Mouse (Mus musculus) left cerebral cortex, adult 18-20 months (tissue): ENCODE measurements at regions not wholly inside any gene's neighbourhood (a gene's known extent, or its start where the extent isn't known, plus 50 kb on each side); places are given as distances from the start of the nearest gene placed in this dataset.

Source experiments
- DNase-seq, 2 experiments: peaks; one replicate each; pipeline ENCODE4 v3.0.0; 2021 to 2022; ENCODE audit warnings: low spot score in 2 of 2, mixed read lengths in 1 of 2

DNA sequence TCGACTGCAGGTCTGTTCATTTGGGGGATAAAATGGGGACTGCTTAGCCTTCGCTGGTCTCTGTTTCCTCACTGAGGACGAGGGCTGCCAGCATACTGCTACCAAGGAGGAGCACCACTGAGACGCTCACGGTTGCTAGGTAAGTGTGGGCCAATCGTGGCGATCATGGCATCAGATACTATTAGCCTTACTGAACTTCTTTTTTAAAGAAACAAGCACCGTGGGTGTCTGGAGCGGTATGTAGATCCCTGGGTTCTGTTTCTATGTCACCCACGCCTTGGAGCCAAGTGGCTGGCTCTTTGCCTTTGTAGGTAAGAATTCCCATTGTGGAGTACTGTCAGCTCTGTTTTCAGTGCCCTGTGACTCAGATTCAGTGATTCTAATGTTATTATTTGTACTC lies 172.1 kb upstream of the Arid2 start:
- peak; percentile 12 to 16 for DNase-seq

DNA sequence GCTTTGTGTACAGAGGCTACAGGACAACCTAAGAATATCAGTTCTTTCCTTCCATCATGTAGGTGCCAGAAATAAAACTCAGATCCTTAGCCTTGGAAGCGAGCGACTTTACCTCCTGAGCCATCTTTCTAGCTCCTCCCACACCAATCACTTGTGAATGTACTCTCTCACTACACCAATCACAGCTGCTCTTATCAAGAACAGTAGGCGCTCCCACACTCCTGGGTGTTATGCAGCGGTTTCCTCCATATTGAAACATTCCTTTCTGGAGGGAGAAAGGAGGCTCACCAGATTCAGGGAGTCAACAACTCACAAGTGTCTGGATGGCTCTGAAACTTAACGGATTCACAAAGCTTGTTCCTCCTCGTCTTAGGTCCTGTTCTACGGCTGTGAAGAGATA lies 168.1 kb upstream of the Arid2 start:
- no peak for DNase-seq

DNA sequence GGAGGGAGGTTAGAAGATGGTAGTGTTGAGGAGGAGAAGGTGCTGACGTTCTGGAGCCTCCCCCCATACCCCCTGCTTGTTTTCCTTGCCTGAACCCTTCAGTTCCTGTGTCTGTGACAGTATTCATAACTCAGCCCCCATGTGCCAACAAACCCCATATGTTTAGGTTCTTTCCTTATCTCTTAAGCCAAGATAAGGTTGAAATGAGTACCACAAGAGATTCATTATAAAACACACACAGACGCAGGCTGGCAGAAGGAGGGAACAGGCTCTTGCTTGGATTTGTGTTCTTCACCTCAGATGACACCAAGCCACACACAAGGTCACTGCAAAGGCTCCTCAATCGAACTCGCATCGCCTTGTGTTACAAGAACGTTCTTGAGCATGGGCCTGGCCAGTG lies 162.9 kb upstream of the Arid2 start:
- DNase-seq, result no peak

DNA sequence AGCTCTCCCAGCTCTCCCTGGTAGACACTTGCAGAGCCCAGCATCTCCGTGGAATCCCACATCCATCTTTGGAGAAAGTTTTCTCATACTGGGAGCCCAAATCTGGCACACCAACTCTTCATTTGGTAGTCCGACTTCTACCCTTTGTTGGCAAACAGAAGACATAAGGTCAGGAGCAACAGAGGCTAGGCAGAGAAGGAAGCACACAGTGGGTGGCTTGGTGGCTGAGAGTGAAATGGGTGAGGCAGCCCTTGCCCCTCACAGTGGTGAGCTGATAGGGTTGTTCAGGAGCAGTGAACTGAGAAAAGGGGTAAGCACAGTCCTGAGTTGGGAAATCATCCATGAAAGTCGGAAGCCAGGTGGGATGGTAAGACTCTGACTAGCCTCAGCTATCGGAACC lies 157.6 kb upstream of the Arid2 start:
- no peak for DNase-seq

DNA sequence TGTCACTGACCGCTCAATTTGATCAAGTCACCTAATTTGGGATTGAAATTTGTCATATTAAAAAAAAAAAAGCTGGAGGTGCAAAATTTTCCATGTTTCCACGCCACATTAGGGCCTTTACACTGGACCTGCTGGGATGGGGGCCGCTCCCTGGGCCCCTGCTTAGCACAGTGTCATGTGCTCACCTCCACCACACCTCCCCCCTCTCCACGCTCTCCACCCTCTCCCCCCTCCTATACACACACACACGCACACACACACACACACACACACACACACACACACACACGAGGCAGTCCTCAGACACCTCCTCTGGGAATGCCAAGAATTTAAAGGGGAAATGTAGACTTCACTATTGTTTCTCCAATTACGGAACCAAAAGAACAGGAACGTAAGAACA lies 156.8 kb upstream of the Arid2 start:
- DNase-seq, result no peak

DNA sequence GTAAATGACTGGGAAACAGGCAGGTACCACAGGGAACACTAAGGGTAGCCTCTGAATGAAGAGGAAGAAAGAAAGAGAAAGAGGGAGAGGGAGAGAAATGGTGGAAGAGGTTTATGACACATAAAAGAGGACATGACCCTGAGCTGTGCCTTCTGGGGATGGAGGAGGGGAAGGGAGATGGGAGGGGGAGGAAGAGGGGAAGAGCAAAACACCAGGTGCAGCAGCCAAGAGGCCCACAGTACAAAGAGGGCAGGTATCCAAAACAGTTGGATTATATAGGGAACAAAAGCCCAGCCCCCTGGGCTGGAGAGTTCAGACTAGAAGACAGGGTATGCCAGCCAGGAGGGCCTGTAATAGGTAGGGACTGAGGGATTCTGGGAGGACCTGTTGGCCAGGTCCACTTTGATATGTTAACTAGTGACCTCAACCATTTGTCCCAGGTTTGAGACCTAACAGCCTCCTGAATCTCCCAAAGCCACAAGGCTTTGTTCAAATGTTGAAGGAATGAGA lies 155.7 kb upstream of the Arid2 start:
- no peak for DNase-seq

DNA sequence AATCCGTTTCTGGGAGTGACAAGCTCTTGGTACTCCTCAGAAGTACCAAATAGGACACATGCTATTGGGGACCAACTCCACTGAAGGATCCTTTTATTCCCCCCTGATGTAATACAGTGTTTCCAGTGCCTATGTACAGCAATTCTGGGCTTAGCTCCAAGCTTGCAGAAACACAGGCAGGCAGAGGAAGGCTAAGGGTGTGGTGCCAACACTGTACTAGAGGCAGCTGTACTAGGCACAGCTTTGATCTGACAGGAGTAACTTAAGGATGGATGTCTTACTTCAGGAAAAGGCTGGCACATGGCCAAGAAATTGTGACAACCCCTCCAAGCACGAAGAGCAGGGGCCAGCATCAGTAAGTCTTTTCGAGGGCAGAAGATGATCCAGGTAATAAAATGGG lies 154.7 kb upstream of the Arid2 start:
- DNase-seq, result peak in 1 of 2 experiments; percentile 4

DNA sequence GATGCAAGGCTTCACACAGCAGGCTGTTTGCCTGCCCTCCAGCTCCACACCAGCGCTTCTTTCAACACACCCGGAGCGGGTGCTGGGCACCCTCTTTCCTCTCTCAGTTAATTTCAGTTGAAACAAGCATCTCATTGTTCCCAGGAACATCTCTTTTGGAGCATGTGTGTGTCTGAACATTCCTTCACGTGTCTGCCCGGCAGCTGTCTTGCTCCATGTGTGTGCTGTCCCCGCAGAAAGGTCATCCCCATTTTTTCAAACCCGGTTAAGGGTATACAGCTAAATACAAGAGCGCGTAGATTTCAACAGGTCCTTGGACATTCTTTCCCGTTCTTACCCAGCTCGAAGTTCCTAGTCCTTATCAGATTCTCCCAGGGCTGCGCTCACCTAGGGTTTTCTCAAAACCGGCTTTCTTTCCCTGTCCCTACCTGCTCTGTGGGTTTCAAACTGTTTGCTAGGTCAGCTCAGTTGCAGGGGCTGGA lies 152.0 kb upstream of the Arid2 start:
- no peak for DNase-seq

DNA sequence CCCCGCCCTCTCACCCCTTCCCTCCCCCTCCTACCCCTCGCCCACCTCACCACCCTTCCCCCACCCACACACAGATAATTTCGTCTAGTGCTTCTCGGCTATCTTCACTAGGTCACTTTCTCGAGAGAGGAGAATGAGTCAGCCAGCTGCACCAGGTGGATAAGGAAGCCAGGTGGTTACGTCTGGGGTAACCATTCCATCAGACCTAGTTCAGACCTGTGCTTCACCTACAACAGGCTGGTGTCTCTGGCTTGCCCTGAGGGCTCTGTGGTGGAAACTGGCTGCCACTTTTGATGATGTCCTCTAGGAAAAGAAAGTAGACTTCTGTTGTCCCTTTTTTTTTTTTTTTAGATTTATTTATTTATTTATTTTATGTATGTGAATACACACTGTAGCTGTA lies 151.5 kb upstream of the Arid2 start:
- DNase-seq, result no peak

DNA sequence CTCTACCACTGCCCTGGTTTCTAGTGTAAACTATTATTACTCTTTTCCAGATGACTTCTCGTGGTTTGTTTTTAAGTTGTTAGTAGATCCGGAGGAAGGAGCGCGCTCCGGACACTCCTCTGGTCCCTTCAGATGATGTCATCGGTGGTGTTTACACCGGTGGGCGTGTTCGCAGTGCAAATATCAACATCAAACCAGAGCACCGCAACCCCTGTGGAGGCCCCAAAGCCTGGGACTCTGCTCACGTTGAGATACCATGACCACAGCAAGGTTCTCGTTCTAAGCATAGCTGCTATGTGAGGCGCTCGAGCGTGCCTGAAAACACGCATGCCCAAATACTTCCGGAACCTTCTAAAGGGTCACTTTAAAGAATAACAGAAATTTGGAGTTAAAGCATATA lies 149.8 kb upstream of the Arid2 start:
- no peak for DNase-seq

DNA sequence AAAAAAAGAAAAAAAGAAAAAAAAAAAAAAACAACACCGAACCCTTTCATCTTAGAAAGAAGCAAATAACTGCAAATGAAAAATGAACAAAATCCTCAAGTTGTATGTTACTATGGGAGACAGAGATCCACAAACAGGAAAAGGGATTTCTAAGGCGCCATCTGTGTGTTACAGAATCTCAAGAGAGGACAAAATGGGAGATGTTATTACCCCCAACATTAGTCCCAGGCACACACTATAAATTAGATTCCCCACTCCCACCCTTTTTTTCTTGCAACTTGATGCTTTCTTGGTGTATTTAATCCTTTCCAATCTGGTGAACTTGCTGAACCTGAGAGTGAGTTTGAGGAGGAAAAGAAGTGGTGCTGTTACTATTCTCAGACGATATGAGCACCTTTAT lies 149.4 kb upstream of the Arid2 start:
- no peak for DNase-seq

DNA sequence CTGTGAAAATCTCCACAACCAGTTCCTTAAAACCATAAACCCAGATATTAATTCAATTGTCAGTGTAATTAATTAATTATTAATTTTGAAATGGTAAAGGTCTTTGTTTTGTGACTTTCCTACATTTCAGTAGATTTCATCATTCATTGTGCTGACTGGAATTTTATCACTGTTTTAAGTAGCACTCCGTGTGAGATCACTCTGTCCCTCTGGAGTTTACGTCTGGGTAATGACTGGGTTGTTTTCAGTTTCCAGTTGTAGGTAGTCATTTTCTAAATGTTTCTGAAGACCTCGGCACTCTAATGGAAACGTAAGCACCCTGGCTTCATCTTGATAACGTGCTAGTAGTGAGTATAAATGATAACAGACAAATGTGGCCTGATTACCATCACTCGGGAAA lies 133.8 kb upstream of the Arid2 start:
- DNase-seq, result no peak

DNA sequence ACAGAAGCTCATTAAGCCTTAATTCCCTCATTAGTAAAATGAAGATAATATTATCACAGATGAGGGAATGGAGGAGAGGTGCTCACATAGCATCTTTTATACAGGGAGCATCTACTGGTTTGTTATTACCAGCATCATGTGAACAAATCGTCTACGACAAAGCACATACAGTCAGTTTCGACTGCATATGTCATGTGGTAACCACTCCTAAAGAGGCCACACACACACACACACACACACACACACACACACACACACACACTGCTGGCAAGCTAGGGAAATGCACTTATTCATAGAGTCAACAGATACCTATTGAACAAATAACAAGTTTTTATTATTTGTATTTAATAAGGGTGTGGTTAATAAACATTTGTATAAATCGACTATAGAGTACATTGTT lies 129.0 kb upstream of the Arid2 start:
- DNase-seq, result no peak

DNA sequence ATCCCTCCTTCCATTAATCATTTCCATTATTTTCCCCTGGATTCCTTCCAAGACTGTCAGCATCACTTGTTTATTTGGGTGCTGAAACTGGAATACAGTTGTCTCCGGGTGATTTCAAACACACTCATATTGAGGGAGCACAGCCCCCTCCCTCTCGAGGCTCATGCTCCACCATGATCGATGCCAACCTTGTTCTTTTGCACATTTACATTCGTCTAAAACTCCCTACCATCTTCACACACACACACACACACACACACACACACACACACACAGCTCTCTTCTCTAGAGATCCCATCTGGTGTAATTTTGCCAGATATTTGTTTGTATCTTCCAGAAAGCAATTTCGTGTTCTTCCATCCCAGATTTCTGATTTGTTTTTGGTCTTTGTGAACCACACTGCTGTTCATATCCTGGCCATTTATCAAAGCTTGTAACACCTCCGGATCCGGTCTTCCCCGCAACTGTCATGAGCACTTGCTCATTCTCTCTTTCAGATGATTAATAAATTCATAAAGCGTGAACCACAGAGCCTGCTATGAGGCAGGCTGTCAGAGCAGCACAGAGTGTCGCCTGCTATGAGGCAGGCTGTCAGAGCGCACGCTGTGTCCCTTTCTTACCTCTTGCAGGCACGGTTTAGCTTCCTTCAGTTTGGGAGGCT lies 122.4 kb upstream of the Arid2 start:
- DNase-seq, result no peak

DNA sequence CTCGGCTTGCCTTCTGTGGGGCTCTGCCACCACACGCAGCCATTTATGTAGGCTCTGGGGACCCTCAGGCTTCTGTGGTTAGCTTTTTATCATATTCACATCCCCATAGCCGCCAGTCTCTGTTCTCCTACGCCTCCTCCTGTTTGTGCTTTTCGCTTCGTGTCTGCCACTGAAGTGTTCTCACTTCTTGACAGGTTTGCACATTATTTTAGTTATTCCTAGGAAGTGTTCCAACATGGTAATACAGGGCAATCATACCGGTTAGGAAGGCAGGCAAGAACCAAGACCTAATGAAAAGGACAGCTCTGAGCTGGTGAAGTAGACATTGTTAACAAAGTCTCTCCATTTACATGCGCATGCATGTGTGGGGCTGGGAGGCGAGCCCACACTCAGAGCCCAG lies 120.1 kb upstream of the Arid2 start:
- no peak for DNase-seq

DNA sequence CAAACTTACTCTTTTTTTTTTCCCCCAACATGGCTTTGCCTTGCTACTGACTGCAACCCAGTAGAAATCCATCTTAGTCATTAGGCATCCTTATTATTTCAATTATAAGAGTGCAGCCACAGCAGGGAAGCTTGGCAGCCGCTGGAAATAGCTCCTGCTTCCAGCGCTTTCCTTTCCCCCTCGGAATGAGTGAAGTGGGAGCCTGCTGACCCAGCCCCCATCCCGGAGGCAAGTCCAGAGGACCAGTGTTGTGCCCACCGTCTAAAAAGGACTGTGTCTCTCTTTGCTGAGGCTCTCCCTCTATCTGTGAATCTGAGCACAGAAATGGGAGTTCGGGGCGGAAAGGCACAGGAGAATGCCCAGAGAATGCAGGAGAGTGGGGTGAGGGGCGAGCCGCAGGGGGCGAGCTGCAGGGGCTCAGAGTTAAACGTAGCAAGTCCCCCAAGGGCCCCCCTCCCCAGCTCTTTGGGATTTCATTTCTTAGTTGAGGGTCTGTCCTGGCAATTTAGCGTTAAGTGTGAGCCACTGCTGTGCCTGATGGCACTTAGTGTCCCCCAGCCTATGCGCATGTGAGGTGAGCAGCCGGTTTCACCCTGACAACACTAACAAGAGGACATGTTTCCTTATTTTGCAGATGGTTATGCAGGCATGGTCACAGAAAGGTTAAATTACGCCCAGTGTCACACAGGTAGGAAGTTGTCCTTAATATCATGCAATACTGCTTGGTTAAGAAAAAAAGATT lies 117.4 kb upstream of the Arid2 start:
- DNase-seq, result no peak

DNA sequence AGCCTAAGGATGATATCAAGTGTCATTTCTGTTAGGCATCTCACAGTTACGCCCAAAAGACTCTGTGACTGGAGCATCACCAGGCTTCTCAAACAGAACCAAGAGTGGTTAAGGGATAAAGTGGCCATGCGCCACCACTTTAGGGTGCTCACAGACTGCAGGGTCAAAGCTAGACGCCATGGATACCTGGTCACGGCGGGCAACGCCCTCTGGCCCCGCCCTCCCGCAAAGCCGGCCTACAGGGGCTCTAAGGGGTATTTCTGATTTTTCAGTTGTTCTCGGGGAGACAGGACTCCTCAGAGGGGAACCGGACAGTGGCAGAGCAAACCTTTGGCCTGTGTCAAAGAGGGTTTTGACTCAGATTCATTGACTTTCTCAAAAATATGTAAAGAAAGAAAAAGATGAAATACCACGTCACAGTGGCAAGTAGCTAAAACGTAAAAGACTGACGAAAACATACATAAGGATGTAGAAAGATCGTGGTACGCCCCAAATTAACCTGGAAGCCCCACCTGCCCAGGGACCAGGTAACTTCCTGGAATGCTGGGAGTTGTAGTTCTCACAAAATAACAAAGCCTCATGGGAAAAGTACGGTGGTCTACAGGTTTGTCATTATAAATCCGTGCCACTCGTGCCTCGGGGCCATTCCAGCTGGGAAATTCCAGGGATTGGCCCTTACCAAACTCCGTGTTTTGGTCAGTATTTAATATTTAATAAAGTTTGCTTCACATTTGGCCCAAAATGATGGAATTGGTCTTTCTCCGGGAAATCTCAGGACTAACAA lies 116.1 kb upstream of the Arid2 start:
- DNase-seq, result peak; percentile 15 to 29

DNA sequence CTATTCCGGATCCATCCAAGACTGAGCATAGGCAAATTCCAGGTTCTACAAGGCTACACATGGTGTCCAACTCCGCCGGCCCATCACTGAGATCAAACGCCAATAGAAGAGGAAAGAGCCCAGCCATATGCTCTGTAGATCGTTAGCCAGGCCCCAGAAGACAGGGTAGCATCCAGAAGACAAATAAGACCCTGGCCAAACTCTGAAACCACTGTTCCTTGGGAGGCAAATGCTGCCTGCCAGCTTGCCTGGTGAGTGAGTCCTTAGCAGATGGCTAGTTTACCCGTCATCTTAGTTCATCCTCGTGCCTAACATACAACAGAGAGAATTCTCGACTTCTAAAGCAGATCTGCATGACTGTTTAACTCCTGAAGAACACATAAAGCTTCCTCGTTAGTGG lies 109.4 kb upstream of the Arid2 start:
- DNase-seq, result no peak

DNA sequence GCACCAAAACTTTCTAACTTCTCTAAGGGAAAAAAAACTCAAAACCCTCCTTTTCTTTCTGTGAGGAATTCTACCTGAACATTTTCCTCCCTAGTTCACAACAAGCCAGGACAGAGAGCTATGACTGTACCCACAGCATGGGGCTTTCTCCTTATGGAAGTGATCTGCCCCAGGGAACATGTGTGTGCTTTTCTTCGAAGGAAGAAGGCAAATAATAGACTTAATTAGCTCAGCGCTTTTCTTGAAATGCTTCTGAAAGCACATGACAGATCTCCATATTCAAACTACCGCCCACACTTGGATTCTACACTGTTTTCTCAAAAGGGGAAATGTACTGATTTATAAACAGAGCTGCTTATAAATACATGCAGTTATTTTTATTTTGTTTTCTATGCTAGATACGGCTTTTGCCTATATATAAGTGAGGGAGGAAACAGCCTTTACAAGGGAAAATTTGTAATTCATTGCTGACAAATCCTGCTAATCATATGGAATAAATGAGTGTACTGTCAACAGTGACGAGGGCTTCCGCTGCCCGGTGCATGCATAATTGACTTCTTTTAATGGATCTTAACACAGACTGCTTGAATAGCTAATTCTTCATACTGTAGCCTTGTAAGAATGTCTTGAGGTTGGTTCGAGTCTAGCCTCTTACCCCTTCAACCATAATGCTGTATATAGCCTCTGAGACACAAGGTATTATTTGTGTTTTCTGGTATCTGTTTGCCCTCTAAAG lies 108.8 kb upstream of the Arid2 start:
- no peak for DNase-seq

DNA sequence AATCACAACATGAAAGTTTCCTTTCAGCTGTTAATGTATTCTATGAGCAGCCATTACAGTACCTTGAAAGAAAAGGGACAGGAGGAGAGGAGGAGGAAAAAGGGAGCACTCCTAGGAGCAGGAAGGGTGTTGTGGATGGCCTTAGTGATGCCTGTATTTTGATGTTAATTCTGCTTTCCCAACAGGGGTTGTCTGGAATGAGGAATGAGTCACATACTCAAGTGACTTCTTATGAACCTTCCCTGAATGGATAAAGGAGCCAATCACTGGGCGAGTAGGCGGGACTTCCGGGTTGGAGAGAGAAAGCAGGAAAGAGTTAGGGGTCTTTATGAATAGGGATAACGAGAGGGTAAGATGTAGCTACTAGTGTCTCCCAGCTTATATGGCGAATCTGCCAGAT lies 107.8 kb upstream of the Arid2 start:
- no peak for DNase-seq

DNA sequence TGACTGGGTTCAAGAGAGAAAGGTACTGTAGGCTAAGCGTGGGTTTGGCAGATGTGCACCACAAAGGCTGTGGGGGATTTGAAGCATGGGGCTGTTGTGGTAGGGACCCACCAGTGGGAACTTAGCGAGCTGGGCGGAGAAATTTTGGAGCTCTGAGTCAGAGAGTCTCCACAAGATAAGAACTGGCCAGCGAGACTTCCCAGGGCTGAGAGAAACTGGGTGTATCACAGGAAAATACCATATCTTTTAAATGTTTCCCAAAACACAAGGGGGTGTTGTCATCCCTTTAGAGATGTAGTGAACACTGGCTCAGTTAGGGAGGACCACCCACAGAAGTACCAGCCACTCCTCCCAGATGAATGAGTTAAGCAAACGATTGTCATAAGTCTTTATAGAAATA lies 107.3 kb upstream of the Arid2 start:
- DNase-seq, result no peak
